Mouse (Mus musculus): ENCODE results near the gene Gsg1. TPM values are rescaled to one million over a fixed set of nuclear protein-coding genes. Genes with fewer than 3 reads are reported as not detected.

Gene Gsg1
- total and polyA plus RNA-seq, 3 experiments: not detected

GRCm38 (mm10) chr6:135240361-135240760, 13.8 kb downstream of the Gsg1 start:
- peaks cover 27% of the 10 kb centered on the region for H3K36me3 ChIP-seq (replicated peaks)
- TF ChIP-seq POLR2AphosphoS5 (IDR thresholded peaks at IDR 0.05; ENCODE audit: insufficient replicate concordance, low read depth, low read length): no peak
- no peak for TF ChIP-seq GATA2 (IDR thresholded peaks at IDR 0.05; ENCODE audit: borderline replicate concordance, low read depth, low read length)
- no peak for TF ChIP-seq TAL1 (conservative IDR thresholded peaks at IDR 0.05; ENCODE audit: low read depth, low read length)
- TF ChIP-seq GATA1 (IDR thresholded peaks at IDR 0.05; ENCODE audit: borderline replicate concordance, low read length): no peak
- no peak for TF ChIP-seq CTCF (IDR thresholded peaks at IDR 0.05; ENCODE audit: low read depth, low read length)
- peaks cover 7% of the 10 kb centered on the region; the same call in 1 of the 2 replicates for H3K27me3 ChIP-seq (ENCODE audit: insufficient read depth, low read length)
- no peak for ATAC-seq (ENCODE audit: extremely low read depth, insufficient number of reproducible peaks, low FRiP score, poor library complexity, severe bottlenecking)
- no peak overlapping the region for H3K4me3 ChIP-seq (ENCODE audit: low read depth, low read length)
- H3K9me3 ChIP-seq (replicated peaks): peaks cover 41% of the 10 kb centered on the region
- H3K4me1 ChIP-seq (ENCODE audit: insufficient read depth, low read depth, low read length): no peaks in the 10 kb centered on the region
- no peak for DNase-seq (ENCODE audit: low spot score)

GRCm38 (mm10) chr6:135238211-135238610, 15.9 kb downstream of the Gsg1 start:
- DNase-seq (ENCODE audit: low spot score) (no peak), ATAC-seq (ENCODE audit: extremely low read depth, insufficient number of reproducible peaks, low FRiP score, poor library complexity, severe bottlenecking) (no peak)
- H3K9me3 ChIP-seq (replicated peaks): peaks cover 37% of the 10 kb centered on the region
- H3K4me1 ChIP-seq (ENCODE audit: insufficient read depth, low read depth, low read length): no peaks in the 10 kb centered on the region
- peaks cover 46% of the 10 kb centered on the region for H3K36me3 ChIP-seq (replicated peaks)
- TF ChIP-seq POLR2AphosphoS5 (IDR thresholded peaks at IDR 0.05; ENCODE audit: insufficient replicate concordance, low read depth, low read length) (no peak), TAL1 (conservative IDR thresholded peaks at IDR 0.05; ENCODE audit: low read depth, low read length) (no peak), GATA1 (IDR thresholded peaks at IDR 0.05; ENCODE audit: borderline replicate concordance, low read length) (no peak), GATA2 (IDR thresholded peaks at IDR 0.05; ENCODE audit: borderline replicate concordance, low read depth, low read length) (no peak), CTCF (IDR thresholded peaks at IDR 0.05; ENCODE audit: low read depth, low read length) (no peak)
- H3K27me3 ChIP-seq (ENCODE audit: insufficient read depth, low read length): no peaks in the 10 kb centered on the region
- H3K4me3 ChIP-seq (ENCODE audit: low read depth, low read length): no peak overlapping the region

- peaks cover 42% of the 10 kb centered on the region for H3K9me3 ChIP-seq (replicated peaks)
- peaks cover 55% of the 10 kb centered on the region for H3K36me3 ChIP-seq (replicated peaks)
- H3K4me1 ChIP-seq (ENCODE audit: insufficient read depth, low read depth, low read length): no peaks in the 10 kb centered on the region
- DNase-seq (ENCODE audit: low spot score) (no peak), ATAC-seq (ENCODE audit: extremely low read depth, insufficient number of reproducible peaks, low FRiP score, poor library complexity, severe bottlenecking) (no peak)
- TF ChIP-seq GATA1 (IDR thresholded peaks at IDR 0.05; ENCODE audit: borderline replicate concordance, low read length) (no peak), GATA2 (IDR thresholded peaks at IDR 0.05; ENCODE audit: borderline replicate concordance, low read depth, low read length) (no peak), CTCF (IDR thresholded peaks at IDR 0.05; ENCODE audit: low read depth, low read length) (no peak), POLR2AphosphoS5 (IDR thresholded peaks at IDR 0.05; ENCODE audit: insufficient replicate concordance, low read depth, low read length) (no peak), TAL1 (conservative IDR thresholded peaks at IDR 0.05; ENCODE audit: low read depth, low read length) (no peak)
- no peaks in the 10 kb centered on the region for H3K27me3 ChIP-seq (ENCODE audit: insufficient read depth, low read length)
- no peak overlapping the region for H3K4me3 ChIP-seq (ENCODE audit: low read depth, low read length)
These were observed 16.8 kb downstream of the Gsg1 start for GRCm38 (mm10) chr6:135237326-135237725.

- Histone ChIP-seq H3K9me3 (replicated peaks) (peaks cover 46% of the 10 kb centered on the region), H3K4me1 (ENCODE audit: insufficient read depth, low read depth, low read length) (no peaks in the 10 kb centered on the region), H3K27me3 (ENCODE audit: insufficient read depth, low read length) (no peaks in the 10 kb centered on the region), H3K36me3 (replicated peaks) (peaks cover 62% of the 10 kb centered on the region), H3K4me3 (ENCODE audit: low read depth, low read length) (no peak overlapping the region)
- no peak for DNase-seq (ENCODE audit: low spot score)
- no peak for TF ChIP-seq GATA1 (IDR thresholded peaks at IDR 0.05; ENCODE audit: borderline replicate concordance, low read length)
- no peak for TF ChIP-seq GATA2 (IDR thresholded peaks at IDR 0.05; ENCODE audit: borderline replicate concordance, low read depth, low read length)
- TF ChIP-seq TAL1 (conservative IDR thresholded peaks at IDR 0.05; ENCODE audit: low read depth, low read length): no peak
- no peak for TF ChIP-seq POLR2AphosphoS5 (IDR thresholded peaks at IDR 0.05; ENCODE audit: insufficient replicate concordance, low read depth, low read length)
- no peak for TF ChIP-seq CTCF (IDR thresholded peaks at IDR 0.05; ENCODE audit: low read depth, low read length)
- no peak for ATAC-seq (ENCODE audit: extremely low read depth, insufficient number of reproducible peaks, low FRiP score, poor library complexity, severe bottlenecking)
These were observed 17.6 kb downstream of the Gsg1 start for GRCm38 (mm10) chr6:135236576-135236975.

GRCm38 (mm10) chr6:135235742-135236141, 18.4 kb downstream of the Gsg1 start:
- H3K4me3 ChIP-seq (ENCODE audit: low read depth, low read length): no peak overlapping the region
- peaks cover 43% of the 10 kb centered on the region for H3K9me3 ChIP-seq (replicated peaks)
- DNase-seq (ENCODE audit: low spot score): no peak
- ATAC-seq (ENCODE audit: extremely low read depth, insufficient number of reproducible peaks, low FRiP score, poor library complexity, severe bottlenecking): no peak
- no peaks in the 10 kb centered on the region for H3K27me3 ChIP-seq (ENCODE audit: insufficient read depth, low read length)
- TF ChIP-seq TAL1 (conservative IDR thresholded peaks at IDR 0.05; ENCODE audit: low read depth, low read length) (no peak), GATA2 (IDR thresholded peaks at IDR 0.05; ENCODE audit: borderline replicate concordance, low read depth, low read length) (no peak), GATA1 (IDR thresholded peaks at IDR 0.05; ENCODE audit: borderline replicate concordance, low read length) (no peak), CTCF (IDR thresholded peaks at IDR 0.05; ENCODE audit: low read depth, low read length) (no peak), POLR2AphosphoS5 (IDR thresholded peaks at IDR 0.05; ENCODE audit: insufficient replicate concordance, low read depth, low read length) (no peak)
- H3K36me3 ChIP-seq (replicated peaks): peaks cover 68% of the 10 kb centered on the region
- no peaks in the 10 kb centered on the region for H3K4me1 ChIP-seq (ENCODE audit: insufficient read depth, low read depth, low read length)

GRCm38 (mm10) chr6:135232443-135233182, 21.5 kb downstream of the Gsg1 start:
- Histone ChIP-seq H3K4me1 (ENCODE audit: insufficient read depth, low read depth, low read length) (peaks cover 4% of the 10 kb centered on the region; the same call in 1 of the 2 replicates), H3K36me3 (replicated peaks) (peaks cover 91% of the 10 kb centered on the region), H3K4me3 (ENCODE audit: low read depth, low read length) (no peak overlapping the region), H3K27me3 (ENCODE audit: insufficient read depth, low read length) (no peaks in the 10 kb centered on the region), H3K9me3 (replicated peaks) (peaks cover 47% of the 10 kb centered on the region)
- TF ChIP-seq POLR2AphosphoS5 (IDR thresholded peaks at IDR 0.05; ENCODE audit: insufficient replicate concordance, low read depth, low read length): no peak
- TF ChIP-seq GATA2 (IDR thresholded peaks at IDR 0.05; ENCODE audit: borderline replicate concordance, low read depth, low read length): no peak
- no peak for TF ChIP-seq CTCF (IDR thresholded peaks at IDR 0.05; ENCODE audit: low read depth, low read length)
- no peak for TF ChIP-seq GATA1 (IDR thresholded peaks at IDR 0.05; ENCODE audit: borderline replicate concordance, low read length)
- TF ChIP-seq TAL1 (conservative IDR thresholded peaks at IDR 0.05; ENCODE audit: low read depth, low read length): no peak
- ATAC-seq (ENCODE audit: extremely low read depth, insufficient number of reproducible peaks, low FRiP score, poor library complexity, severe bottlenecking) (no peak), DNase-seq (ENCODE audit: low spot score) (no peak)
